Mouse (Mus musculus): ENCODE results near the gene Kank1.
A peak's percentile ranks its signal among the peaks of the same experiment; 100 is the strongest.

The Kank1 gene

GRCm38 (mm10) chr19:25236596-25237491 lies at the start of gene Kank1:
Kank1 (plus strand) TSS chr19:25236975.
- DNase-seq (ENCODE audit: low spot score) = no peak

GRCm38 (mm10) chr19:25187681-25188080 lies 49.1 kb upstream of the Kank1 start:
- DNase-seq (ENCODE audit: low spot score) = no peak

GRCm38 (mm10) chr19:25193751-25194150 lies 43.0 kb upstream of the Kank1 start:
- no peak for DNase-seq (ENCODE audit: low spot score)

- no peak for DNase-seq (ENCODE audit: low spot score)
These were observed 36.5 kb upstream of the Kank1 start for GRCm38 (mm10) chr19:25200081-25200860.

GRCm38 (mm10) chr19:25203077-25203476 lies 33.7 kb upstream of the Kank1 start:
- DNase-seq (ENCODE audit: low spot score) = no peak

GRCm38 (mm10) chr19:25206969-25207368 lies 29.8 kb upstream of the Kank1 start:
- no peak for DNase-seq (ENCODE audit: low spot score)

GRCm38 (mm10) chr19:25207731-25208361 lies 28.9 kb upstream of the Kank1 start:
- DNase-seq (ENCODE audit: low spot score) = peak; percentile 4

- no peak for DNase-seq (ENCODE audit: low spot score)
These were observed 28.1 kb upstream of the Kank1 start for GRCm38 (mm10) chr19:25208596-25209110.

GRCm38 (mm10) chr19:25220611-25221010 lies 16.2 kb upstream of the Kank1 start:
- DNase-seq (ENCODE audit: low spot score) = no peak

- DNase-seq (ENCODE audit: low spot score) = no peak
These were observed 14.7 kb upstream of the Kank1 start for GRCm38 (mm10) chr19:25221964-25222640.

- no peak for DNase-seq (ENCODE audit: low spot score)
These were observed 6.5 kb upstream of the Kank1 start for GRCm38 (mm10) chr19:25230058-25230974.

- no peak for DNase-seq (ENCODE audit: low spot score)
These were observed 5.8 kb upstream of the Kank1 start for GRCm38 (mm10) chr19:25230975-25231334.

GRCm38 (mm10) chr19:25232032-25232431 lies 4.7 kb upstream of the Kank1 start:
- no peak for DNase-seq (ENCODE audit: low spot score)

GRCm38 (mm10) chr19:25237492-25238040 lies 791 bp downstream of the Kank1 start:
- DNase-seq (ENCODE audit: low spot score) = no peak

GRCm38 (mm10) chr19:25238121-25238520 lies 1.3 kb downstream of the Kank1 start:
- no peak for DNase-seq (ENCODE audit: low spot score)

- no peak for DNase-seq (ENCODE audit: low spot score)
These were observed 6.8 kb downstream of the Kank1 start for GRCm38 (mm10) chr19:25243566-25243965.

- DNase-seq (ENCODE audit: low spot score) = no peak
These were observed 9.3 kb downstream of the Kank1 start for GRCm38 (mm10) chr19:25246062-25246461.

GRCm38 (mm10) chr19:25247858-25248552 lies 11.2 kb downstream of the Kank1 start:
- no peak for DNase-seq (ENCODE audit: low spot score)

- no peak for DNase-seq (ENCODE audit: low spot score)
These were observed 12.5 kb downstream of the Kank1 start for GRCm38 (mm10) chr19:25249230-25249629.

Measured in left cerebral cortex, adult 11 months (tissue).